Comparison of ENCODE assay signal across 23 mouse cellular contexts in the genomic region with DNA sequence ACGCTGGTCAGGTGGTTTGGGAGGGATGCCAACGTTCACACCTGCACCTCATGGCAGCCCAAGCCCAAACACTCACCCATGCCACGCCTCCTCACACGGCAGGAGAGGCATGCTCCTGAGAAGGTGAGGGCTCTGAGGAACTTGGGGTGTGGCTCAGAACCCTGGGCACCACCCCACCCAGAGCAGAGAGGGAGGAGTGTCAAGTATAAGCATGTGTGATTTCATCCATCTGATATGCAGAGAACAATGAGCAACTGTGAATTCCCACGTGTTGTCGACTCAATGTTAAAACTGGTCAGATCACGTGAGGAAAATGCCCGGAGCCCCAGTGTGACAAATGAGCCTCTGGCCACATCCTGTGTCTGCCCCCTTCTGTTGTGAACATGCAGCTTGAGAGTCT. TPM values are rescaled to one million over a fixed set of nuclear protein-coding genes. Genes with fewer than 3 reads are reported as not detected.
DNase-seq lines count a peak whose midpoint lies in the region; ATAC-seq and TF ChIP-seq lines count a peak whose summit lies in the region.
"Had no signal": no experiment of that assay in that cellular context is flagged by ENCODE, and none has a peak within 500 bp of the region (broad histone marks: within the 10 kb centered on the region; RNA-seq: fewer than 3 reads in every experiment).

No protein-coding gene starts in this region.

- no peak overlapping the region for H3K9ac ChIP-seq in lung, embryonic 14.5 days
- H3K9ac ChIP-seq: forebrain, embryonic 13.5 days; hindbrain, embryonic 14.5 days; liver, embryonic 15.5 days; neural tube, embryonic 13.5 days had no signal

- no peak overlapping the region for H3ac ChIP-seq in C2C12 (ENCODE audit: control insufficient read depth, insufficient read length, low read depth)

- H3K27ac ChIP-seq in lung, embryonic 14.5 days (ENCODE audit: low read depth) = no peak overlapping the region
- H3K27ac ChIP-seq: forebrain, embryonic 13.5 days; hindbrain, embryonic 14.5 days; liver, embryonic 15.5 days; neural tube, embryonic 13.5 days had no signal

- peaks cover 4% of the 10 kb centered on the region for H3K79me3 ChIP-seq in C2C12 (ENCODE audit: low read depth)

- H3K36me3 ChIP-seq in C2C12 (ENCODE audit: control insufficient read depth, insufficient read depth) = peaks cover 21% of the 10 kb centered on the region
- peaks cover 21% of the 10 kb centered on the region; the same call in 1 of the 2 replicates for H3K36me3 ChIP-seq in lung, embryonic 14.5 days (ENCODE audit: insufficient read depth)

- H3K79me2 ChIP-seq in C2C12 (ENCODE audit: control insufficient read depth, insufficient read depth) = peaks cover 12% of the 10 kb centered on the region

- TF ChIP-seq CTCF in C2C12 (IDR thresholded peaks at IDR 0.05; ENCODE audit: control insufficient read depth, insufficient read depth, insufficient read length) = no peak
- no peak for TF ChIP-seq CTCF in lung, embryonic 14.5 days (IDR thresholded peaks at IDR 0.05; ENCODE audit: low read depth)

- H3K4me1 ChIP-seq in lung, embryonic 14.5 days (ENCODE audit: insufficient read depth) = peaks cover 7% of the 10 kb centered on the region; the same call in 1 of the 2 replicates

- DNase-seq in cerebellum, adult 9-10 months = peak; percentile 4
- no peak for DNase-seq in cerebellum, postnatal 14 days
- DNase-seq in lung, embryonic 14.5 days = peak; percentile 35
- peak; percentile 22 to 72 for DNase-seq in lung, postnatal 4 days
- DNase-seq in thymus, postnatal 10 days (ENCODE audit: low spot score in 2 of 2) = no peak
- DNase-seq in layer of hippocampus, adult 9-11 months = no peak
- DNase-seq: heart, postnatal 14 days; kidney, adult 2 months; kidney, postnatal 25 days; right cerebral cortex, postnatal 25 days had no signal

- no peaks in the 10 kb centered on the region for H3K9me3 ChIP-seq in lung, embryonic 14.5 days (ENCODE audit: low read depth, low read length)
- H3K9me3 ChIP-seq: forebrain, embryonic 13.5 days; liver, embryonic 15.5 days; neural tube, embryonic 13.5 days had no signal

- H3K27me3 ChIP-seq in C2C12 (ENCODE audit: control insufficient read depth, insufficient read depth, insufficient read length) = no peaks in the 10 kb centered on the region
- H3K27me3 ChIP-seq in lung, embryonic 14.5 days (ENCODE audit: insufficient read depth, low read length) = no peaks in the 10 kb centered on the region
- H3K27me3 ChIP-seq: forebrain, embryonic 13.5 days; liver, embryonic 15.5 days; neural tube, embryonic 13.5 days had no signal

- no peak overlapping the region for H3K4me2 ChIP-seq in lung, embryonic 14.5 days
- H3K4me2 ChIP-seq: forebrain, embryonic 13.5 days; heart, embryonic 11.5 days; hindbrain, embryonic 14.5 days; liver, embryonic 15.5 days; neural tube, embryonic 13.5 days had no signal

- ATAC-seq in lung, embryonic 14.5 days (ENCODE audit: insufficient read depth) = peak; percentile 74
- ATAC-seq in erythroid progenitor cell, adult 5-6 weeks (replicated peaks; ENCODE audit: low FRiP score, poor library complexity, severe bottlenecking) = no peak
- ATAC-seq: forebrain, embryonic 13.5 days had no signal

- no peak overlapping the region for H3K4me3 ChIP-seq in C2C12 (ENCODE audit: insufficient read depth, poor library complexity, severe bottlenecking)
- no peak overlapping the region for H3K4me3 ChIP-seq in lung, embryonic 14.5 days (ENCODE audit: low read depth, low read length)
- H3K4me3 ChIP-seq: forebrain, embryonic 13.5 days; liver, embryonic 15.5 days; neural tube, embryonic 13.5 days had no signal

- 44% methylated on average over 8 of the region's 8 CpGs for WGBS in lung, embryonic 14.5 days

TF ChIP-seq in C2C12, 6 proteins besides CTCF, POLR2A, EP300 and RAD21:
- TF ChIP-seq MYOG (IDR thresholded peaks at IDR 0.05; ENCODE audit: control insufficient read depth, extremely low read depth, insufficient read length) (no peak), USF1 (IDR thresholded peaks at IDR 0.05; ENCODE audit: low read depth) (peak; percentile 71), MAX (IDR thresholded peaks at IDR 0.05) (peak; percentile 18)

RNA-seq across cellular contexts. Expression of a gene that starts 5.7 kb away (rescaled TPM):
- polyA plus RNA-seq in C2C12 (2012; fragmentation: generic; extraction: Trizol) = 9.0 TPM
- polyA plus RNA-seq in lung, embryonic 14.5 days (2014; fragmentation: Nextera tagmentation; extraction: Ambion mirVana) = 8.6 and 10.1 TPM in 2 replicates
- total RNA-seq in erythroid progenitor cell, adult 5-6 weeks (2015; ENCODE audit: low replicate concordance) = 1.1 TPM in 1 of 2 replicates, not detected in the other
- total RNA-seq in erythroid progenitor cell, adult 5-6 weeks (2017; ENCODE audit: low replicate concordance) = 0.26 and 1.7 TPM in 2 replicates

RNA-seq across cellular contexts. Expression of a gene that starts 25.3 kb away (rescaled TPM):
- polyA plus RNA-seq in C2C12 (2012; fragmentation: generic; extraction: Trizol) = 0.32 TPM
- polyA plus RNA-seq in lung, embryonic 14.5 days (2014; fragmentation: Nextera tagmentation; extraction: Ambion mirVana) = not detected in 2 replicates
- not detected in 2 replicates for total RNA-seq in erythroid progenitor cell, adult 5-6 weeks (2015; ENCODE audit: low replicate concordance)
- total RNA-seq in erythroid progenitor cell, adult 5-6 weeks (2017; ENCODE audit: low replicate concordance) = not detected in 2 replicates
- total RNA-seq: adrenal gland, adult 18-20 months; gastrocnemius, postnatal 4 days; heart, postnatal 14 days; left cerebral cortex, postnatal 14 days; megakaryocyte-erythroid progenitor cell, adult 5-6 weeks had no signal
- polyA plus RNA-seq: cortical plate, adult 2 months; forebrain, embryonic 13.5 days; heart, embryonic 11.5 days; liver, embryonic 15.5 days; neural tube, embryonic 13.5 days had no signal

RNA-seq across cellular contexts. Expression of a gene that starts 28.5 kb away (rescaled TPM):
- polyA plus RNA-seq in C2C12 (2012; fragmentation: generic; extraction: Trizol) = 0.19 TPM
- 0.91 and 1.1 TPM in 2 replicates for polyA plus RNA-seq in lung, embryonic 14.5 days (2014; fragmentation: Nextera tagmentation; extraction: Ambion mirVana)
- not detected in 2 replicates for total RNA-seq in erythroid progenitor cell, adult 5-6 weeks (2015; ENCODE audit: low replicate concordance)
- total RNA-seq in erythroid progenitor cell, adult 5-6 weeks (2017; ENCODE audit: low replicate concordance) = not detected in 2 replicates
- total RNA-seq: gastrocnemius, postnatal 4 days; heart, postnatal 14 days; megakaryocyte-erythroid progenitor cell, adult 5-6 weeks had no signal

RNA-seq across cellular contexts. Expression of a gene that starts 39.8 kb away (rescaled TPM):
- not detected for polyA plus RNA-seq in C2C12 (2012; fragmentation: generic; extraction: Trizol)
- 0.11 TPM in 1 of 2 replicates, not detected in the other for polyA plus RNA-seq in lung, embryonic 14.5 days (2014; fragmentation: Nextera tagmentation; extraction: Ambion mirVana)
- total RNA-seq in erythroid progenitor cell, adult 5-6 weeks (2015; ENCODE audit: low replicate concordance) = not detected in 2 replicates
- not detected in 2 replicates for total RNA-seq in erythroid progenitor cell, adult 5-6 weeks (2017; ENCODE audit: low replicate concordance)
- total RNA-seq: left cerebral cortex, postnatal 14 days; midbrain, postnatal 0 days had no signal
- polyA plus RNA-seq: cortical plate, adult 2 months; forebrain, embryonic 13.5 days; hindbrain, embryonic 14.5 days; midbrain, postnatal 0 days; neural tube, embryonic 13.5 days had no signal

RNA-seq across cellular contexts. Expression of a gene that starts 42.3 kb away (rescaled TPM):
- 44.6 TPM for polyA plus RNA-seq in C2C12 (2012; fragmentation: generic; extraction: Trizol)
- 90.7 and 91.9 TPM in 2 replicates for polyA plus RNA-seq in lung, embryonic 14.5 days (2014; fragmentation: Nextera tagmentation; extraction: Ambion mirVana)
- total RNA-seq in erythroid progenitor cell, adult 5-6 weeks (2015; ENCODE audit: low replicate concordance) = 46.1 and 53.7 TPM in 2 replicates
- total RNA-seq in erythroid progenitor cell, adult 5-6 weeks (2017; ENCODE audit: low replicate concordance) = 18.8 and 32.0 TPM in 2 replicates

Comparison
In these comparisons a context has a peak if more than half of its experiments do, and no peak if none do; other contexts are left out.
1. DNase-seq: peak in cerebellum, adult 9-10 months (single experiment), lung, embryonic 14.5 days (single experiment) and lung, postnatal 4 days (2 of 2); none in cerebellum, postnatal 14 days (0 of 2), thymus, postnatal 10 days (0 of 2) and layer of hippocampus, adult 9-11 months (single experiment).